Comparison of ENCODE assay signal across 8 mouse cellular contexts in genomic region chr4:129120520-129121445, GRCm38 (mm10). TPM values are rescaled to one million over a fixed set of nuclear protein-coding genes. Genes with fewer than 3 reads are reported as not detected.
DNase-seq lines count a peak whose midpoint lies in the region; ATAC-seq and TF ChIP-seq lines count a peak whose summit lies in the region.

No protein-coding gene starts in this region.

- TF ChIP-seq CTCF in forebrain, postnatal 0 days (IDR thresholded peaks at IDR 0.05; ENCODE audit: low read depth) = peak; percentile 45

- peak; percentile 69 to 86 for DNase-seq in adrenal gland, adult (ENCODE audit: inconsistent age in 2 of 2, low spot score in 1 of 2)
- DNase-seq in adrenal gland, adult 8-10 months = no peak
- DNase-seq in adrenal gland, postnatal 10 days = peak; percentile 89
- peak; percentile 75 for DNase-seq in forebrain, postnatal 0 days
- DNase-seq in splenic B cell, adult 2 months (ENCODE audit: low read depth, low spot score) = peak; percentile 73

- 0 out of 2 replicates have a peak, but pooled peaks cover 3% of the 10 kb centered on the region for H3K27me3 ChIP-seq in forebrain, postnatal 0 days (ENCODE audit: insufficient read depth, low read length)
- peaks cover 77% of the 10 kb centered on the region for H3K27me3 ChIP-seq in limb, embryonic 15.5 days
- peaks cover 73% of the 10 kb centered on the region for H3K27me3 ChIP-seq in midbrain, embryonic 13.5 days
- no peaks in the 10 kb centered on the region; the same call in 1 of the 2 replicates for H3K27me3 ChIP-seq in splenic B cell, adult 2 months (ENCODE audit: control insufficient read depth, insufficient read depth, low read length, poor library complexity, severe bottlenecking)

- H3K9me3 ChIP-seq in forebrain, postnatal 0 days (ENCODE audit: low read length) = no peaks in the 10 kb centered on the region
- H3K9me3 ChIP-seq in limb, embryonic 15.5 days = no peaks in the 10 kb centered on the region
- H3K9me3 ChIP-seq in midbrain, embryonic 13.5 days = no peaks in the 10 kb centered on the region

- H3K9ac ChIP-seq in forebrain, postnatal 0 days = peak overlapping the region; percentile 80
- H3K9ac ChIP-seq in limb, embryonic 15.5 days = no peak overlapping the region
- peak overlapping the region; percentile 65 for H3K9ac ChIP-seq in midbrain, embryonic 13.5 days (replicated peaks)

- no peaks in the 10 kb centered on the region for H3K36me3 ChIP-seq in forebrain, postnatal 0 days (ENCODE audit: insufficient read depth)
- no peaks in the 10 kb centered on the region for H3K36me3 ChIP-seq in limb, embryonic 15.5 days
- no peaks in the 10 kb centered on the region for H3K36me3 ChIP-seq in midbrain, embryonic 13.5 days
- H3K36me3 ChIP-seq in splenic B cell, adult 2 months (ENCODE audit: control insufficient read depth, insufficient read depth, low read length, poor library complexity, severe bottlenecking) = no peaks in the 10 kb centered on the region

- H3K4me2 ChIP-seq in forebrain, postnatal 0 days (ENCODE audit: low read depth) = peak overlapping the region; percentile 91
- peak overlapping the region; percentile 97 for H3K4me2 ChIP-seq in limb, embryonic 15.5 days
- peak overlapping the region; percentile 93 for H3K4me2 ChIP-seq in midbrain, embryonic 13.5 days (replicated peaks)

- ATAC-seq in forebrain, postnatal 0 days = peak; percentile 56
- peak; percentile 52 for ATAC-seq in inflammation-experienced regulatory T-cells, adult 6 months
- no peak for ATAC-seq in limb, embryonic 15.5 days (ENCODE audit: insufficient number of reproducible peaks, low FRiP score, low TSS enrichment, low read depth)
- peak; percentile 56 for ATAC-seq in midbrain, embryonic 13.5 days

- H3K27ac ChIP-seq in forebrain, postnatal 0 days (ENCODE audit: low read depth, low read length) = peak overlapping the region; percentile 67
- H3K27ac ChIP-seq in limb, embryonic 15.5 days = no peak overlapping the region
- no peak overlapping the region for H3K27ac ChIP-seq in midbrain, embryonic 13.5 days

- peaks cover 13% of the 10 kb centered on the region for H3K4me1 ChIP-seq in forebrain, postnatal 0 days (ENCODE audit: insufficient read depth)
- peaks cover 24% of the 10 kb centered on the region for H3K4me1 ChIP-seq in limb, embryonic 15.5 days
- peaks cover 33% of the 10 kb centered on the region for H3K4me1 ChIP-seq in midbrain, embryonic 13.5 days (replicated peaks)

- H3K4me3 ChIP-seq in forebrain, postnatal 0 days (ENCODE audit: low read depth, low read length) = peak overlapping the region; percentile 59
- H3K4me3 ChIP-seq in limb, embryonic 15.5 days = peak overlapping the region; percentile 46
- peak overlapping the region; percentile 46 for H3K4me3 ChIP-seq in midbrain, embryonic 13.5 days (replicated peaks)

- WGBS in forebrain, postnatal 0 days = 2% methylated on average over 45 of the region's 59 CpGs
- 2% methylated on average over 52 of the region's 59 CpGs for WGBS in limb, embryonic 15.5 days
- WGBS in midbrain, embryonic 13.5 days = under 1% methylated on average over 45 of the region's 59 CpGs

RNA-seq across cellular contexts. Expression of gene Hpca, which starts 1.1 kb away (rescaled TPM):
- 1 to 10 TPM; 2.1 to 4.9 (median 3.6) TPM for total RNA-seq in adrenal gland, adult 8-10 months (2022)
- 1 to 10 TPM; 3.6 to 7.8 TPM for total RNA-seq in adrenal gland, postnatal 10 days (2021)
- 129 and 214 TPM in 2 replicates for total RNA-seq in forebrain, postnatal 0 days (2014; rRNA removed)
- polyA plus RNA-seq in forebrain, postnatal 0 days (2015; fragmentation: Nextera tagmentation; extraction: Ambion mirVana) = 110 and 128 TPM in 2 replicates
- polyA plus RNA-seq in inflammation-experienced regulatory T-cells, adult 6 months (2017; shearing (Covaris generic)) = not detected
- 1.4 and 1.5 TPM in 2 replicates for polyA plus RNA-seq in limb, embryonic 15.5 days (2015; fragmentation: Nextera tagmentation; extraction: Ambion mirVana)
- polyA plus RNA-seq in midbrain, embryonic 13.5 days (2015; fragmentation: Nextera tagmentation; extraction: Ambion mirVana) = 17.1 and 17.9 TPM in 2 replicates

RNA-seq across cellular contexts. Expression of gene Tmem54, which starts 15.4 kb away (rescaled TPM):
- total RNA-seq in adrenal gland, adult 8-10 months (2022) = not detected
- total RNA-seq in adrenal gland, postnatal 10 days (2021) = not detected
- total RNA-seq in forebrain, postnatal 0 days (2014; rRNA removed) = not detected in 2 replicates
- not detected in 2 replicates for polyA plus RNA-seq in forebrain, postnatal 0 days (2015; fragmentation: Nextera tagmentation; extraction: Ambion mirVana)
- polyA plus RNA-seq in inflammation-experienced regulatory T-cells, adult 6 months (2017; shearing (Covaris generic)) = not detected
- polyA plus RNA-seq in limb, embryonic 15.5 days (2015; fragmentation: Nextera tagmentation; extraction: Ambion mirVana) = 27.5 and 32.3 TPM in 2 replicates
- polyA plus RNA-seq in midbrain, embryonic 13.5 days (2015; fragmentation: Nextera tagmentation; extraction: Ambion mirVana) = not detected in 2 replicates

RNA-seq across cellular contexts. Expression of gene Fndc5, which starts 16.0 kb away (rescaled TPM):
- 1 to 10 TPM; 3.7 to 6.3 (median 4.7) TPM for total RNA-seq in adrenal gland, adult 8-10 months (2022)
- total RNA-seq in adrenal gland, postnatal 10 days (2021) = 10 to 100 TPM; 19.5 to 34.9 TPM
- 10.3 and 11.6 TPM in 2 replicates for total RNA-seq in forebrain, postnatal 0 days (2014; rRNA removed)
- polyA plus RNA-seq in forebrain, postnatal 0 days (2015; fragmentation: Nextera tagmentation; extraction: Ambion mirVana) = 5.8 and 8.3 TPM in 2 replicates
- under 1 TPM; 0.28 to 0.50 (median 0.40) TPM for polyA plus RNA-seq in inflammation-experienced regulatory T-cells, adult 6 months (2017; shearing (Covaris generic))
- polyA plus RNA-seq in limb, embryonic 15.5 days (2015; fragmentation: Nextera tagmentation; extraction: Ambion mirVana) = 17.4 and 22.9 TPM in 2 replicates
- polyA plus RNA-seq in midbrain, embryonic 13.5 days (2015; fragmentation: Nextera tagmentation; extraction: Ambion mirVana) = 1.9 and 2.0 TPM in 2 replicates

Comparison
In these comparisons a context has a peak if more than half of its experiments do, and no peak if none do; other contexts are left out.
1. RNA of gene Tmem54, which starts 15.4 kb away (polyA plus RNA-seq): 27.5 to 32.3 TPM in limb, embryonic 15.5 days; not detected in forebrain, postnatal 0 days, not detected in inflammation-experienced regulatory T-cells, adult 6 months and not detected in midbrain, embryonic 13.5 days; every median in the first group is over 10 times any median in the second.
2. Peak in every context shown above with its lines, with median percentiles within 50 percentile points of each other: H3K4me2 ChIP-seq and H3K4me3 ChIP-seq.